14 mouse cellular contexts compared by ENCODE assay signal in genomic region chr2:32248377-32249361, GRCm38 (mm10). TPM values are rescaled to one million over a fixed set of nuclear protein-coding genes. Genes with fewer than 3 reads are reported as not detected.
A peak's percentile ranks its signal among the peaks of the same experiment; 100 is the strongest.
DNase-seq lines count a peak whose midpoint lies in the region; ATAC-seq lines count a peak whose summit lies in the region.
"Had no signal": no experiment of that assay in that cellular context is flagged by ENCODE, and none has a peak within 500 bp of the region (broad histone marks: within the 10 kb centered on the region; RNA-seq: fewer than 3 reads in every experiment).

No protein-coding gene starts in this region.

- H3K27me3 ChIP-seq in kidney, embryonic 14.5 days (ENCODE audit: control insufficient read depth, insufficient read depth, low read length), result no peaks in the 10 kb centered on the region
- H3K27me3 ChIP-seq in forebrain, embryonic 13.5 days, result no peaks in the 10 kb centered on the region
- H3K27me3 ChIP-seq: heart, embryonic 15.5 days; hindbrain, embryonic 12.5 days; megakaryocyte, embryonic 14.5 days had no signal

- peaks cover 59% of the 10 kb centered on the region for H3K36me3 ChIP-seq in kidney, embryonic 14.5 days (ENCODE audit: control insufficient read depth, insufficient read depth, low read length)
- peaks cover 99% of the 10 kb centered on the region for H3K36me3 ChIP-seq in forebrain, embryonic 13.5 days (ENCODE audit: poor library complexity, severe bottlenecking)

- H3K4me2 ChIP-seq in kidney, embryonic 14.5 days (replicated peaks; ENCODE audit: low read depth, low read length), result no peak overlapping the region
- no peak overlapping the region for H3K4me2 ChIP-seq in forebrain, embryonic 13.5 days
- H3K4me2 ChIP-seq: heart, embryonic 15.5 days; hindbrain, embryonic 12.5 days had no signal

- no peaks in the 10 kb centered on the region for H3K4me1 ChIP-seq in kidney, embryonic 14.5 days (ENCODE audit: control insufficient read depth, insufficient read depth, low read length)
- no peaks in the 10 kb centered on the region; the same call in 1 of the 2 replicates for H3K4me1 ChIP-seq in forebrain, embryonic 13.5 days
- H3K4me1 ChIP-seq: embryonic facial prominence, embryonic 10.5 days; heart, embryonic 15.5 days; hindbrain, embryonic 12.5 days had no signal

- H3K9me3 ChIP-seq in kidney, embryonic 14.5 days (ENCODE audit: control insufficient read depth, low read length), result no peaks in the 10 kb centered on the region
- no peaks in the 10 kb centered on the region for H3K9me3 ChIP-seq in forebrain, embryonic 13.5 days (replicated peaks)
- H3K9me3 ChIP-seq: embryonic facial prominence, embryonic 10.5 days; heart, embryonic 15.5 days; hindbrain, embryonic 12.5 days had no signal

- 75% methylated on average over 10 of the region's 10 CpGs for WGBS in kidney, embryonic 14.5 days
- WGBS in forebrain, embryonic 13.5 days, result 80% methylated on average over 10 of the region's 10 CpGs

- peak; percentile 41 for DNase-seq in kidney, adult 18-20 months
- DNase-seq in adrenal gland, postnatal 14 days, result peak; percentile 78
- peak; percentile 69 for DNase-seq in gastrocnemius, postnatal 14 days
- peak; percentile 53 for DNase-seq in lung, postnatal 36 days
- no peak for DNase-seq in cerebellum, adult 18-20 months
- DNase-seq: cerebellum, postnatal 14 days had no signal

- ATAC-seq in kidney, embryonic 14.5 days (ENCODE audit: low FRiP score, low TSS enrichment), result no peak
- no peak for ATAC-seq in forebrain, embryonic 13.5 days
- ATAC-seq: intestine, embryonic 16.5 days had no signal

- intact Hi-C loops in gastrocnemius, postnatal 14 days (cut with DNase I; ENCODE audit: low total_unique reads), result no loop called here

- no peak overlapping the region for H3K27ac ChIP-seq in kidney, embryonic 14.5 days (ENCODE audit: low read depth, low read length)
- no peak overlapping the region for H3K27ac ChIP-seq in forebrain, embryonic 13.5 days
- H3K27ac ChIP-seq: embryonic facial prominence, embryonic 10.5 days; heart, embryonic 15.5 days; hindbrain, embryonic 12.5 days; liver, embryonic 14.5 days had no signal

- H3K9ac ChIP-seq in kidney, embryonic 14.5 days (ENCODE audit: low read depth, low read length), result no peak overlapping the region
- no peak overlapping the region for H3K9ac ChIP-seq in forebrain, embryonic 13.5 days
- H3K9ac ChIP-seq: heart, embryonic 15.5 days; hindbrain, embryonic 12.5 days; liver, embryonic 14.5 days had no signal

- no peak overlapping the region for H3K4me3 ChIP-seq in kidney, embryonic 14.5 days (ENCODE audit: low read length)
- no peak overlapping the region for H3K4me3 ChIP-seq in forebrain, embryonic 13.5 days
- H3K4me3 ChIP-seq: embryonic facial prominence, embryonic 10.5 days; heart, embryonic 15.5 days; hindbrain, embryonic 12.5 days; megakaryocyte, embryonic 14.5 days had no signal

RNA-seq across cellular contexts. Expression of gene Uck1, which starts 11.3 kb away (rescaled TPM):
- polyA plus RNA-seq in kidney, embryonic 14.5 days (2014; fragmentation: Nextera tagmentation; extraction: Ambion mirVana), result 64.1 and 64.3 TPM in 2 replicates
- 132 and 137 TPM in 2 replicates for total RNA-seq in adrenal gland, postnatal 14 days (2021)
- total RNA-seq in gastrocnemius, postnatal 14 days (2021), result 10 to 100 TPM; 14.7 to 15.2 TPM
- 76.9 and 89.3 TPM in 2 replicates for polyA plus RNA-seq in forebrain, embryonic 13.5 days (2015; fragmentation: Nextera tagmentation; extraction: Ambion mirVana)

RNA-seq across cellular contexts. Expression of gene Pomt1, which starts 12.3 kb away (rescaled TPM):
- polyA plus RNA-seq in kidney, embryonic 14.5 days (2014; fragmentation: Nextera tagmentation; extraction: Ambion mirVana), result 22.3 and 24.4 TPM in 2 replicates
- total RNA-seq in adrenal gland, postnatal 14 days (2021), result 29.2 and 32.4 TPM in 2 replicates
- 10 to 100 TPM; 14.4 to 17.3 TPM for total RNA-seq in gastrocnemius, postnatal 14 days (2021)
- 23.7 and 27.0 TPM in 2 replicates for polyA plus RNA-seq in forebrain, embryonic 13.5 days (2015; fragmentation: Nextera tagmentation; extraction: Ambion mirVana)

RNA-seq across cellular contexts. Expression of gene Golga2, which starts 38.5 kb away (rescaled TPM):
- polyA plus RNA-seq in kidney, embryonic 14.5 days (2014; fragmentation: Nextera tagmentation; extraction: Ambion mirVana), result 12.4 and 21.3 TPM in 2 replicates
- total RNA-seq in adrenal gland, postnatal 14 days (2021), result 69.4 and 72.8 TPM in 2 replicates
- total RNA-seq in gastrocnemius, postnatal 14 days (2021), result 10 to 100 TPM; 58.4 to 62.1 TPM
- polyA plus RNA-seq in forebrain, embryonic 13.5 days (2015; fragmentation: Nextera tagmentation; extraction: Ambion mirVana), result 20.5 and 23.4 TPM in 2 replicates

RNA-seq across cellular contexts. Expression of gene Swi5, which starts 39.2 kb away (rescaled TPM):
- 142 and 529 TPM in 2 replicates for polyA plus RNA-seq in kidney, embryonic 14.5 days (2014; fragmentation: Nextera tagmentation; extraction: Ambion mirVana)
- 251 and 254 TPM in 2 replicates for total RNA-seq in adrenal gland, postnatal 14 days (2021)
- total RNA-seq in gastrocnemius, postnatal 14 days (2021), result 100 to 1,000 TPM; 117 to 120 TPM
- polyA plus RNA-seq in forebrain, embryonic 13.5 days (2015; fragmentation: Nextera tagmentation; extraction: Ambion mirVana), result 466 and 470 TPM in 2 replicates

Comparison
In these comparisons a context has a peak if more than half of its experiments do, and no peak if none do; other contexts are left out.
1. DNase-seq: peak in kidney, adult 18-20 months (single experiment), adrenal gland, postnatal 14 days (single experiment), gastrocnemius, postnatal 14 days (single experiment) and lung, postnatal 36 days (single experiment); none in cerebellum, adult 18-20 months (0 of 2).